Mouse (Mus musculus) C2C12 (cell line): Measurements from ENCODE around the gene Rhbdl3. TPM values are rescaled to one million over a fixed set of nuclear protein-coding genes. Genes with fewer than 3 reads are reported as not detected.
"Not testable (repeated sequence)": the region's sequence is repeated elsewhere in the genome, so short reads cannot be mapped to it uniquely, and the experiment has no call there.

Experiments
- H3K27me3 ChIP-seq: one replicate; pipeline ENCODE4 v1.6.1; 2011; ENCODE audit not compliant: control insufficient read depth, insufficient read depth, insufficient read length
- H3K36me3 ChIP-seq: one replicate; pipeline ENCODE4 v1.6.1; 2011; ENCODE audit not compliant: control insufficient read depth, insufficient read depth
- H3K4me3 ChIP-seq: one replicate; pipeline ENCODE4 v1.5.1; 2011; ENCODE audit warnings: mild to moderate bottlenecking, control low read depth; ENCODE audit not compliant: poor library complexity, insufficient read depth, severe bottlenecking
- H3K79me2 ChIP-seq: one replicate; pipeline ENCODE4 v1.6.1; 2011; ENCODE audit not compliant: control insufficient read depth, insufficient read depth
- H3K79me3 ChIP-seq: one replicate; pipeline ENCODE4 v1.6.1; 2011; ENCODE audit warnings: low read depth, control low read depth
- H3ac ChIP-seq: one replicate; pipeline ENCODE3; 2011; ENCODE audit warnings: low read depth; ENCODE audit not compliant: control insufficient read depth, insufficient read length
- CEBPB ChIP-seq: IDR thresholded peaks from one replicate; pipeline ENCODE4 v1.6.1; 2011; ENCODE audit warnings: low read depth, mild to moderate bottlenecking, control low read depth, moderate library complexity
- CTCF ChIP-seq: IDR thresholded peaks from one replicate; pipeline ENCODE4 v1.5.1; 2011; ENCODE audit not compliant: control insufficient read depth, insufficient read depth, insufficient read length
- FOSL1 ChIP-seq: IDR thresholded peaks from one replicate; pipeline ENCODE4 v1.8.0; 2011; ENCODE audit warnings: mild to moderate bottlenecking, low read length; ENCODE audit not compliant: poor library complexity, insufficient read depth, severe bottlenecking
- MAX ChIP-seq: IDR thresholded peaks from one replicate; pipeline ENCODE4 v1.6.1; 2011; ENCODE audit warnings: mild to moderate bottlenecking, control low read depth
- MYOD1 ChIP-seq: IDR thresholded peaks from one replicate; pipeline ENCODE4 v1.6.1; 2011; ENCODE audit warnings: low read depth; ENCODE audit not compliant: control insufficient read depth, insufficient read length
- MYOG ChIP-seq: IDR thresholded peaks from one replicate; pipeline ENCODE4 v1.6.1; 2011; ENCODE audit not compliant: control insufficient read depth, insufficient read length; ENCODE audit errors: extremely low read depth
- USF1 ChIP-seq: IDR thresholded peaks from one replicate; pipeline ENCODE4 v1.6.1; 2011; ENCODE audit warnings: low read depth, mild to moderate bottlenecking, control low read depth, moderate library complexity
- polyA plus RNA-seq: library from polyadenylated mRNA; unstranded; fragments of >200 nt; fragmentation: generic; extraction: Trizol; gene quantifications from one replicate; pipeline ENCODE4 v1.2.1, GENCODE M21; 2012; ENCODE audit warnings: missing spikeins

The Rhbdl3 gene
- polyA plus RNA-seq, 1 experiment, result 0.22 TPM

DNA sequence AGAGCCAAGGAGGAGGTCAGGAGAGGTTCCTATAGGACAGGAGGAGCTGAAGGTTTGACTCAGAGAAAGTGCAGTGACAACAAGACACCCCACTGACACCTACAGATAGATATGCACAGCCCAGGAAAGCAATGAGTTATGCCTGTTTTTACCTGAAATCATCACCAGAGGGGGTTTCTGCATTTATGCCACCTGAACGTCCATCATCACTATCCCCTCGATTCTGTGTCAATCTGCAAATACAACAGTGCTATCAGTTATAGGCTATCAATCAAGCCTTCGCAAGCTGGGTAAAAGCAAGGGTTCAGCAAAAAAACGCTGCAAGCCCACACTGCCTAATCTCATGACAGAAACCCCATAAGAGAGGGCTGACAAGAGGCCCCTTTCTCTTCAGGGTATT, 75.9 kb downstream of the Rhbdl3 start:
- Histone ChIP-seq H3K79me3 (peaks cover 1% of the 10 kb centered on the region), H3K79me2 (peaks cover 11% of the 10 kb centered on the region), H3K4me3 (no peak overlapping the region), H3K27me3 (no peaks in the 10 kb centered on the region), H3ac (no peak overlapping the region), H3K36me3 (peaks cover 25% of the 10 kb centered on the region)
- TF ChIP-seq USF1, result no peak
- no peak for TF ChIP-seq FOSL1
- TF ChIP-seq MYOG, result no peak
- no peak for TF ChIP-seq MAX
- TF ChIP-seq MYOD1, result no peak

GRCm38 (mm10) chr11:80377712-80378451, 77.2 kb downstream of the Rhbdl3 start, which contains the start of gene 5730455P16Rik:
TSS of gene 5730455P16Rik (minus strand) at chr11:80378034.
- H3ac ChIP-seq, result peak within 1 kb of the TSS; percentile 92
- peaks cover 1% of the 10 kb centered on the region for H3K79me3 ChIP-seq
- H3K36me3 ChIP-seq, result peaks cover 24% of the 10 kb centered on the region
- H3K27me3 ChIP-seq, result no peaks in the 10 kb centered on the region
- peak within 1 kb of the TSS; percentile 84 for H3K4me3 ChIP-seq
- H3K79me2 ChIP-seq, result peaks cover 17% of the 10 kb centered on the region
- TF ChIP-seq USF1 (no peak), CEBPB (no peak), MYOG (no peak), MYOD1 (no peak), MAX (no peak), FOSL1 (no peak), CTCF (no peak)

DNA sequence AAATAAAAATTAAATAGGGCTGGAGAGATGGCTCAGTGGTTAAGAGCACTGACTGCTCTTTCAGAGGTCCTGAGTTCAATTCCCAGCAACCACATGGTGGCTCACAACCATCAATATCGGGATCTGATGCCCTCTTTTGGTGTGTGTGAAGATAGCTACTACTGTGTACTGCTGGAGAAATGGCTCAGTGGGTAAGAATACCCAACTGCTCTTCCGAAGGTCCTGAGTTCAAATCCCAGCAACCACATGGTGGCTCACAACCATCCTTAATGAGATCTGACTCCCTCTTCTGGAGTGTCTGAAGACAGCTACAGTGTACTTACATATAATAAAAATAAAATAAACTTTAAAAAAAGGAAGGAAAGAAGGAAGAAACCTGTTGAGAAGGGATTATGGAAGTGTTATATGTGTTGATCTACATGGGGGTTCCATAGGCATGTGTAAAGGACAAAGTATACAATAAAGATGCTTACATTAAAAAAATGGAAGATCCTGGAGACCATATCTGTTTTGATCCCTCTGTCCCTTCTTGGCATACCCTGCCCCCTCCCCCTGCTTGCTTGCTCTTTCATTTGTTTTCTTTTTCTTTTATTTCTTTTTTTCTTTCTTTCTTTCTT, 77.8 kb downstream of the Rhbdl3 start:
- not testable (repeated sequence) for H3K27me3 ChIP-seq, H3ac ChIP-seq, H3K4me3 ChIP-seq, H3K79me3 ChIP-seq
- H3K36me3 ChIP-seq, result peaks cover 18% of the 10 kb centered on the region
- peaks cover 23% of the 10 kb centered on the region for H3K79me2 ChIP-seq

- H3K4me3 ChIP-seq, H3K27me3 ChIP-seq, H3ac ChIP-seq: not testable (repeated sequence)
- Histone ChIP-seq H3K79me2 (peaks cover 29% of the 10 kb centered on the region), H3K79me3 (peaks cover 11% of the 10 kb centered on the region), H3K36me3 (peaks cover 11% of the 10 kb centered on the region)
These were observed 78.5 kb downstream of the Rhbdl3 start for GRCm38 (mm10) chr11:80379184-80379583.

- peaks cover 45% of the 10 kb centered on the region for H3K79me3 ChIP-seq
- H3ac ChIP-seq, result peak overlapping the region; percentile 65
- TF ChIP-seq USF1 (no peak), MAX (no peak), CEBPB (no peak), MYOG (no peak), FOSL1 (no peak), MYOD1 (no peak), CTCF (no peak)
- peaks cover 30% of the 10 kb centered on the region for H3K36me3 ChIP-seq
- H3K27me3 ChIP-seq, result no peaks in the 10 kb centered on the region
- peak overlapping the region; percentile 96 for H3K4me3 ChIP-seq
- peaks cover 52% of the 10 kb centered on the region for H3K79me2 ChIP-seq
These were observed 81.9 kb downstream of the Rhbdl3 start for GRCm38 (mm10) chr11:80382626-80383018.

DNA sequence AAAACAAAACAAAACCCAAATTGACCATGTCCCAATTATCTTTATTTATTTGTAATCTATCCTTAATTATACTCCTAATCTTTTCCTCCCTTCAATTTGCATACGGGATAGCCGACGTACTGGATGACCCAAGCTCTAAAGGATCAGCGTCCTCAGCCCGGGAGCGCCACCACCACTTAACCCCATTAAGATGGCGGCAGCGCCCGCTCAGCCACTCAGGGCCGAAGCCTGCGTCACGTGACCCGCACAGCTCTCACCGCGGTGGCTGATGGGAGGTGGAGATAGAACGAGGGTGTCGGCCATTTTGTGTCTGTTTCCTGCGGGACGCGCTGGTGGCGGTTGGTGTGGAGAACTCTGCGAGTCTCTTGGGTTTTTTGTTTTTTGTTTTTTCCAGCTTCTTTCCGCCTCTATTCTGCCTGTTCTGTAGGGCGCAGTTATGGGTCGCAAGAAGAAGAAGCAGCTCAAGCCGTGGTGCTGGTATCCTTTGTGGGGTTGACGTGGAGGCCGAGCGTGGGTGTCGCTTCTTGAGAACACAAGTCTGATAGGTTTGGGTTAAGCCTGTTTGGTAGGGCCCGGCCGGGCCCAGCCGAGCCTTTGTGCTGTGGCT, 82.4 kb downstream of the Rhbdl3 start, which contains the start of gene Zfp207:
Gene Zfp207, plus strand, starts transcription at position 261 of the 607 bp plus-strand sequence.
- Histone ChIP-seq H3K27me3 (no peaks in the 10 kb centered on the region), H3ac (peak within 1 kb of the TSS; percentile 95), H3K79me2 (peaks cover 57% of the 10 kb centered on the region), H3K36me3 (peaks cover 35% of the 10 kb centered on the region), H3K79me3 (peaks cover 50% of the 10 kb centered on the region), H3K4me3 (peak within 1 kb of the TSS; percentile 96)
- TF ChIP-seq USF1 (peak; percentile 100), MAX (peak; percentile 78), CTCF (no peak)
